Mouse (Mus musculus) frontal cortex, postnatal 25 days (tissue): Measurements from ENCODE around the gene Tmc6.

Source experiments
- DNase-seq, 2 experiments: peaks; one replicate each; pipeline ENCODE4 v3.0.0; 2022; ENCODE audit warnings: low spot score in 2 of 2

Gene Tmc6

DNA sequence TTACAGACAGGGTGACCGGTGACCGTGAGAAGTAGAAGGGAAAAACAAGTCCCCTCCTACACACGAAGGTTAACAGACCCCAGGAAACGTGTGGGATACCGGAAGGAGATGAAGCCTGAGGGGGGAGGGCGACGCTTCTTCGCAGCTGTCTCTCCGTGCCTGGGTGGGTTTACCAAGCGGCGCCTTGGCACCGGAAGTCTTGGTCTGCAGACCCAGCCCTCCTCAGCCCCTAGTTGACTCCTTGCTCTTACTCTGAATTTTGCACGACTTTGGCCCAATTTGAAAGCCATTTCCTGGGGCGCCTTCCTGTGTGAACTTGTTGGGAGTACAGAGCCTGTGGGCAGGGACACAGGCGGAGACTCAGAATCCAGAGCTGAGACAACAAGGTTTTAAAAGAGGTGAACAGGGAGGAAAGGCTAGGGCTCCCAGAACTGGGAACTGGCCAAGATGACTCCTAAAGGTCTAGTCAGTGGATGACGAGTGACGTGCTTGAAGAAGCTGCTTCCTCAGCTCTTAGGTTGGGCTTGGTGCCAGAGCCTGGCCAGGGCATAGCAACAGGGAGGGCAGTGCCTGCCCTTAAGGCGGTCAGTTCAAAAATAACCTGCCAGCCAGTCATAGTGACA is 688 bp downstream of the Tmc6 start:
- DNase-seq = no peak

- DNase-seq = no peak
Measured at GRCm38 (mm10) chr11:117780582-117781111, 1.4 kb downstream of the Tmc6 start.

GRCm38 (mm10) chr11:117780199-117780515 is 1.8 kb downstream of the Tmc6 start:
- no peak for DNase-seq

GRCm38 (mm10) chr11:117779434-117780198 is 2.4 kb downstream of the Tmc6 start:
- no peak for DNase-seq

GRCm38 (mm10) chr11:117778851-117779433 is 3.1 kb downstream of the Tmc6 start:
- no peak for DNase-seq

GRCm38 (mm10) chr11:117778031-117778430 is 4.0 kb downstream of the Tmc6 start:
- no peak for DNase-seq

DNA sequence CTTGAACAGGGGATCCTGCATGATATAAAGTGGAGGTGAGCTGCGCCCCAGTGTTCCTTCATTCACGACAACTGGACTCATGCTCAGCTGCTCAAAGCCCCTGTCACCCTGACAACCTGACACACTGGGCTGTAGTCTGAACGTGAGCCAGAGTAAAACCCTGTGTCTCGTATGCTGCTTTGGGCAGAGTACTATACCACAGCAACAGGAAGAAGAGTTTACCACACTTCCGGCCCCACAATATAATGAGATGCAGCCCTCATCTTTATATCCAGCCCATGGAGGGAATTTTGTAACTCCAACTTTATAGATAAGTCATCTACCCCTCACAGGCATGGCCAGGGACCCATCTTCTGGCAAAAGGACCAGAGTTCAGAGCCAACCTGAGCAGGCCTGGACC is 4.9 kb downstream of the Tmc6 start:
- DNase-seq = no peak

- no peak for DNase-seq
Measured at GRCm38 (mm10) chr11:117776085-117776792, 5.8 kb downstream of the Tmc6 start.

DNA sequence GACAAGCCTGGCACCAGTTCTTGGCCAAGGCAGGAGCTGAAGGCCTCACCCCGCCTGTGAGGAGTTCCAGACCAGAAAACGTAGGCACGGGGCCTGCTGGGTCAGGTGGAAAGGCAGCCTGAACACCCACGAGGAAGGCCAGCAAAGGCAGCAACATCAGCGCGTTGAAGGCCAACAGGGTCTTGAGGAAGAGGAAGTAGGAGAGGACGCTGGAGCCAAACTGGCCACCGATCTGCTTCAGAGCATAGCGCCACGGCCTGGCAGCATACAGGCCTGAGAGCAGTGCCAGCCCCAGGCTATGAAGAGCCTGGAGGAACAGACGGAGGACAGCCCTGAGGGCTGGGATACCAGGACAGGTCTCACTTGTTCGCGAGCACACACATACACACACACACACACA is 6.5 kb downstream of the Tmc6 start:
- no peak for DNase-seq

DNA sequence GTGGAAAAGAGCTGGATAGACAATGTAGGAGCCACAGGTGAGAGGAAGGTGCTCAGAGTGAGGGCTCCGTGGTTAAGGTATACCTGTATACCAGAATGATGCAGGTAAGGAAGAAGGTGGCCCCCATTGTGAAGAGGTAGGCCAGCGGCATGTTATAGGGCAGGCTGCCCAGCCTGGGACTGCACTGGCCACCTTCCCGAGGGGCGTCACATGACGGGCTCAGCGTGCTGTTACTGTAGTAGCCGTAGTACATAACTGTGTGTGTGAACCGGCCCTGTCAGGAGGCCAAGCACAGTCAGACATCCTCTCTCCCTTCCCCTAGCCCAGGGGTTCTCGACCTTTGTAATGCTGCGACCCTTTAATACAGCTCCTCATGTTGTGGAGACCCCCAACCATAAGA is 7.1 kb downstream of the Tmc6 start:
- no peak for DNase-seq

- no peak for DNase-seq
Measured at GRCm38 (mm10) chr11:117772352-117772751, 9.6 kb downstream of the Tmc6 start.

DNA sequence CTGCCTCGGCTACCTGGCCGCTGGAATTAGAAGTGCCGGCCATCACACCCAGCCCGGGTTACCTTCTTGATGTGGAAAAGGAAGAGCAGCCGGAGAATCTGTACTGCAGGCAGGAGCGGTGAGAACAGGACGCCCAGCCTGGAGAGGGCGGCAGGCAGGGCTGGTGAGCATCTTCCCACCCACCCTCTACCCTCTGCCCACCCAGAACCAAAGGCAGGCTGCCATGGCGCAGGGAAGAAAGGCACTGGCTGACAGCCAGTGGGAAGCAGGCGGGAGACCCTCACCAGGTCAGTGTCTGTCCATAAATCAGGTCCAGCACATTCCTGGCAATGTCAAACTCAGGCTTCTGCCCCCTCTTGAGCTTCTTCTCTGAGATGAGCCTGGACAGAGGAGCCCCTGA is 11.6 kb downstream of the Tmc6 start:
- no peak for DNase-seq

DNA sequence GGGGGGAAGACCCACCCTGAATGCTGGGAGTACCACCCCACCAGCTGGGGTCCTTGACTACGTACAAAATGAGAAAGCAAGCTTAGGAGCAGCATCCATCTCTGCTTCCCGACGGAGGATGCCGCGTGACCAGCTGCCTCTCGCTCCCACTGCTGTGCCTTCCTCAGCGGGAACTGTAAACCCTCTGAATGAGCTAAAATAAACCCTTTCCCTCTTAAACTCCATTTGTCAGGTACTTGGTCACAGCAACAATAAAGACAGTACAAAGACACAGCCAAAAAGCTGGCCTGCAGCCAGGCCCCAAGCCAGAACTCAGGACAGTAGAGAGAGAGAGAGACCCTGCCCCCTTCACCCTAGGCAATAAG is 12.3 kb downstream of the Tmc6 start:
- no peak for DNase-seq

DNA sequence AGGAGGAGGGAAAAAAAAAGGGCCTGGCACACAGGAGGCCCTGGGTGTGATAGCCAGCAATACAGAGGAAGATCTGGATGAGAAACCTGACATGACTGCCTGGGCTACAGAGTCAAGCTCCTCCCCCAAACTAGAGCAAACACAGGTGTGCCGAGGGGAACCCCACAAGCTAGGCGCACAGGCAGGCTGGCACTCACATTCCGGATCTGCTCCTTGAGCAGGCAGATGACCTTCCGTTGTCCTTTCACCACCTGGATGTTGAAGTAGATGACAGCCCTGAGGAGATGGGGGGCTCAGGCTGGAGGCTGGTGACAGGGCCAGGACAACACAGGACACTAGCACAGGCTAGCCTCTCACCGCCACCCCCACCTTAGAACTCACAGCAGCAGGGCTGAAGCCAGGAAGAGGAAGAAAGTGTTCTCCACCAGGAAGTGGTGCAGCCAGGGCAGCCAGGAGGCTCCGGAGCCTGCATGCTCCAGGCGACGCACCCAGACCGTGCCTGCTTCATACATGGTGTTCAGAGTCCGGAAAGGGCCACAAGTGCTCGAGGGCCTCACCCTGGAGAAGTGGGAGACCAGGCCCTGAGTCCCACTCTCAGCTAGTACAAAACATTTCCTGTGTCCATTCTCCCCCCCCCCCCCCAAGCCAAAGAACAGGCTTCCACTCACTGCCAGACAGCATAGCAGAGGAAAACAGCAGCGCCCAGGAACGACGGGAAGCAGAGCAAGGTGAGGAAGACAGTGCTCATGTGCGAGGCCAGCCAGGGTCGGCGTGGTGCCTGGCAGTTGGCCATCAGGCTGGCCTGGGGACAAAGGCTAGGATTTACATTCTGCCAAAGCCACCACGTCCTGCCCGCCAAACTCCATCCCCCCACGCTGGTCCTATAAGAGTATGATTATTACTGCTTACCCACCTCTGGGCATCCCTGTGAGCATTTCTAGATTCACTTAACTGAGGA is 13.0 kb downstream of the Tmc6 start:
- no peak for DNase-seq

DNA sequence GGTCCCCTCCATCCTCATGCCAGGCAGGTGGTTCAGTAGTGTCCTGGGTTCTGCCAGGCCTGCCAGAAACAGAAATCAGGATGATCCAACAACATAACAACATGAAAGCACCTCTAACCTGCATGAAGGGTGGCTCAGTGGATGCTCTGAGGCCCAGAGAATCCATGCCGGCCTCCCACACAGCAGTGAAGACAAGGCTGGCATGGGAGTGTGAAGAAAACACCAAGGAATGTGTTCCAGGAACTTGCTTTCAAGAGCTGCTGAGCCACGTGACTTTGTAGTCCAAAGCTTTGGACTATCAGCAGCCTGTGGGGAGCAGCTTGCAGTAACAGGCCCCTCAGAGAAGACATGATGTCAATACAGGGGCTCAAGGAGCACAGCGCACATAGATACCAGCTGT is 15.7 kb downstream of the Tmc6 start:
- no peak for DNase-seq

GRCm38 (mm10) chr11:117765361-117765760 is 16.6 kb downstream of the Tmc6 start:
- no peak for DNase-seq

DNA sequence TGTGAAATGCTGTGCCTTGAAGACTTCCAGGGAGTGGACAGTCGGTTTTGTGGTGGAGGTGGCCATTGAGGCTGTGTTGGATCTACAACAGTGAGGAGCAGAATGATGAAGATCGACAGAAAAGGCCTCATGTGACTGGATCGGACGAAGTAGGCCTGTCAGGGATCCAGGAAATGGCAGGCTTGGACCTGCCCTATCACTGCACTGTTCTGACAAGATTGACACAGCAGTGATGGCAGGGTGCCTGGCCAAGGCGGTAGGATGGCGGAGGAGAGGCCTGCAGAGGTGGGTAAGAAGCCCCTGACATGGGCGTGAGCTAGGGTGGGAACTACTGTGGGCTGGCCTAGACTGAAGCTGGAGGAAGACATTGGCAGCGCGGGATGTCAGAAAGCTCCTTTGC is 17.7 kb downstream of the Tmc6 start:
- DNase-seq = no peak

DNA sequence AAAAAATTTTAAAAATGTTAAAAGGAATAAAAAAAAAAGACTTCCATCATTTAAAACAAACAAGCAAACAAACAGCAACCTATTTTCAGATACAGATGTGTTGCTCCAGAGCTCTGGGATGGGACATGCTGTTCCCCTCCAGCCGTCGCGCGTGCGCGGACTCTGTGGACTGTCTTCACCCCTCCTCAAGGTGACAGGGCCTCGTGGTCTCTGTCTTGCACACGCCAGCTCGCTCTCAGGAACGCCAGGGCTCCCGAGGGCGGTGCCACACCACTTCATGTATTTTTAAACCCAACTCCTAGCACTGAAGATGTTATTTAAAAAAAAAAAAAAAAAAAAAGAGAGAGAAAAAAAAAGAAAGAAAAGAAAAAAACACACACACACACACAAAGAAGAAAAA is 19.8 kb downstream of the Tmc6 start:
- no peak for DNase-seq

- no peak for DNase-seq
Measured at GRCm38 (mm10) chr11:117761801-117762200, 20.2 kb downstream of the Tmc6 start.

DNA sequence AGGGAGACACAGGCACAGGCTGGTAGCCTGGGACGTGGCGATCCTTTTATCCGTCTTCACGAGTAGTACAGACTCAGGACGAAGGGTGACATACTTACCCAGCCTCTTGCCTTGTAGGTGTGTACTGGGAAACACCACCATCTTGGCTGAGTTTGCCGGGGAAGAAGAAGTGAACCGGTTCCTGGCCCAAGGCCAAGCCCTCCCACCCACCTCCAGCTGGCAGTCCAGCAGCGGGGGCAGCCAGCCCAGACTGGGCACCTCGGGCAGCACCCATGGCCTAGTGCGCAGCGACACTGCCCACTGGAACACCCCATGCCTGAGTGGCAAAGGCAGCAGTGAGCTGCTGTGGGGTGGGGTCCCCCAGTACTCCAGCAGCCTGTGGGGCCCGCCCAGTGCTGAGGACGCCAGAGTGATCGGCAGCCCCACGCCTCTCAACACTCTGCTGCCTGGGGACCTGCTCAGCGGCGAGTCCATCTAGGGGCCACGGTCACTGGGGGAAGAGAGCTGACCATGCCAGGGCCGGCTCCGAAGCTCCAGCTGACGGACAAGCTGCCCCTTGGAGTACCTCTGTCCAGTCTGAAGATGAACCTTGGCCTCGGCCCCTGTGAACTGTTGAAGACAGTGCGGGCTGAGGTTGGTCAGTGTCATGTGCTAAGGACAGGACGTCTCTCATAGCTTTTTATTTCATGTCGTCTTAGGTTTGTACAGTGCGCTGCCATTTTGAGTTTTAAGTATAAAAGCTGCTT is 21.5 kb downstream of the Tmc6 start:
- DNase-seq = no peak

DNA sequence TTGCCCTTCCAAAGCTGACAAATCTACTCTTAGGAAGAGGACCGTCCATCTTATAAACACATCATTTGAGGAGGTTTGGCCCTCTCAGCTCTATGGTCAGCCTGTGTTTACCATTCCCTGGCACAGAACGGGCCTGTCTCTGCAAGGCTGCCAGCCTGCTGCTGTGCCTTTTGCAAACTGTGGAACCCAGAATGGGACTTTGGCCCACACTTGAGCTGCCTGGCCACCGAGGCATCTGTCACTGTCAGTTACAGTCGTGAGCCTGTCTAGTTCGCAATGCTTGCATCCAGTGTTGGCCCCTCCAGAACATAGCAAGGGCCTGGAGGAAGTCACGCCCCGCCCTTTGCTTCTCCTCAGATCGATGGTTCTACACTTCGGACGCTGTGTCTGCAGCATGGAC is 22.7 kb downstream of the Tmc6 start:
- no peak for DNase-seq
